Mouse (Mus musculus) ES-E14 (cell line): ENCODE data around the gene 1110008L16Rik. TPM values are rescaled to one million over a fixed set of nuclear protein-coding genes. Genes with fewer than 3 reads are reported as not detected.

Experiments used
- DNase-seq: peaks from one replicate; pipeline ENCODE4 v3.0.0-alpha.2; 2013; ENCODE audit warnings: low read depth, low spot score
- H3K27ac ChIP-seq: 2 replicates; pipeline ENCODE4 v1.5.1; 2012; ENCODE audit warnings: low read depth, mild to moderate bottlenecking, low read length, moderate library complexity, mixed read lengths; ENCODE audit not compliant: poor library complexity, insufficient read depth, severe bottlenecking
- H3K36me3 ChIP-seq: 2 replicates; pipeline ENCODE4 v1.6.1; 2012; ENCODE audit warnings: mild to moderate bottlenecking, low read length, moderate library complexity, mixed read lengths; ENCODE audit not compliant: control insufficient read depth, poor library complexity, insufficient read depth, severe bottlenecking
- H3K4me1 ChIP-seq, 2 experiments: fragments of 150-350 bp in 1 of 2; sonication (generic) in 1 of 2; 2 replicates each; pipeline ENCODE4 v1.6.1; 2012; ENCODE audit warnings: low read length in 2 of 2, mild to moderate bottlenecking in 1 of 2, mixed read lengths in 1 of 2; ENCODE audit not compliant: control insufficient read depth in 2 of 2, insufficient read depth in 2 of 2, poor library complexity in 1 of 2
- H3K4me3 ChIP-seq, 2 experiments: fragments of 150-350 bp in 1 of 2; sonication (generic) in 1 of 2; 2 replicates each; pipeline ENCODE4 v1.5.1; 2012; ENCODE audit warnings: low read length in 2 of 2, low read depth in 1 of 2, mild to moderate bottlenecking in 1 of 2, mixed read lengths in 1 of 2; ENCODE audit not compliant: insufficient read depth in 1 of 2, poor library complexity in 1 of 2, severe bottlenecking in 1 of 2
- H3K9ac ChIP-seq: 2 replicates; pipeline ENCODE4 v1.6.1; 2012; ENCODE audit warnings: low read depth, mild to moderate bottlenecking, low read length, mixed read lengths; ENCODE audit not compliant: poor library complexity, insufficient read depth, severe bottlenecking
- H3K9me3 ChIP-seq: fragments of 150-350 bp; sonication (generic); 2 replicates; pipeline ENCODE4 v1.6.1; 2012; ENCODE audit warnings: low read depth, mild to moderate bottlenecking, low read length; ENCODE audit not compliant: control insufficient read depth, insufficient read depth
- CHD2 ChIP-seq: IDR thresholded peaks from 2 replicates; pipeline ENCODE4 v1.6.1; 2014; ENCODE audit warnings: mild to moderate bottlenecking, low read depth, low read length, inconsistent platforms
- HCFC1 ChIP-seq: IDR thresholded peaks from 2 replicates; pipeline ENCODE4 v1.6.1; 2012; ENCODE audit warnings: low read length, inconsistent platforms, borderline replicate concordance; ENCODE audit not compliant: insufficient read depth
- MAFK ChIP-seq: IDR thresholded peaks from 2 replicates; pipeline ENCODE4 v1.6.1; 2014; ENCODE audit warnings: mild to moderate bottlenecking, low read depth, low read length, inconsistent platforms; ENCODE audit not compliant: insufficient read depth
- ZC3H11A ChIP-seq: IDR thresholded peaks from 2 replicates; pipeline ENCODE4 v1.6.1; 2012; ENCODE audit warnings: low read depth, mild to moderate bottlenecking, inconsistent platforms, low read length, borderline replicate concordance
- ZNF384 ChIP-seq: IDR thresholded peaks from 2 replicates; pipeline ENCODE4 v1.6.1; 2012; ENCODE audit warnings: low read depth, low read length, inconsistent platforms
- in situ Hi-C, 2 experiments: fragments of 600-800 bp; cut with MboI; formaldehyde crosslinking; loops; one replicate each; pipeline ENCODE4 v1.15.1; 2025; ENCODE audit warnings: low sequenced_read_pairs in 2 of 2, inconsistent platforms in 1 of 2; ENCODE audit not compliant: unreplicated experiment in 2 of 2
- total RNA-seq: library from RNA; depleted of rRNA; stranded (reverse); fragments of 300-350 nt; gene quantifications from 2 replicates; pipeline ENCODE4 v1.2.3, GENCODE M21; 2012

1110008L16Rik gene
- total RNA-seq, 1 experiment, result 32.5 TPM

GRCm38 (mm10) chr12:55313901-55314300 lies 14.5 kb downstream of the 1110008L16Rik start:
- Histone ChIP-seq H3K9ac (no peak overlapping the region), H3K36me3 (no peaks in the 10 kb centered on the region; the same call in 1 of the 2 replicates)

GRCm38 (mm10) chr12:55315192-55315591 lies 15.8 kb downstream of the 1110008L16Rik start:
- H3K9me3 ChIP-seq, result no peaks in the 10 kb centered on the region
- H3K4me1 ChIP-seq, result peaks cover 0 to 4% of the 10 kb centered on the region in 2 experiments; a peak in 1 of 4 replicates
- no peak overlapping the region for H3K4me3 ChIP-seq
- TF ChIP-seq ZNF384 (no peak), MAFK (no peak), HCFC1 (0 out of 2 replicates have a peak, but pooled peaks have one; percentile 34), ZC3H11A (peak; percentile 72), CHD2 (no peak)
- H3K27ac ChIP-seq, result no peak overlapping the region
- in situ Hi-C loops, result loop anchor here (5.0 to 10.0 kb wide), 2 partner anchors 182 to 190 kb away; no protein-coding TSS in a partner anchor
- peak; percentile 92 for DNase-seq
- H3K9ac ChIP-seq, result no peak overlapping the region
- no peaks in the 10 kb centered on the region for H3K36me3 ChIP-seq

More at GRCm38 (mm10) chr12:55313901-55314300, 14.5 kb downstream of the 1110008L16Rik start:
- TF ChIP-seq CHD2 (no peak), ZNF384 (no peak), ZC3H11A (no peak), HCFC1 (no peak), MAFK (no peak)
- Histone ChIP-seq H3K27ac (no peak overlapping the region), H3K9me3 (no peaks in the 10 kb centered on the region), H3K4me3 (no peak overlapping the region), H3K4me1 (peaks cover 0 to 8% of the 10 kb centered on the region in 2 experiments; a peak in 1 of 4 replicates)
- no peak for DNase-seq
- in situ Hi-C loops, result loop anchor here in 1 of 2 experiments (10.0 kb wide), 1 partner anchor 191 kb away; no protein-coding TSS in a partner anchor

GRCm38 (mm10) chr12:55321642-55322291 lies 22.4 kb downstream of the 1110008L16Rik start:
- H3K4me1 ChIP-seq, result peaks cover 2 to 7% of the 10 kb centered on the region in 2 experiments; a peak in 3 of 4 replicates
- 0 out of 2 replicates have a peak overlapping the region, but pooled peaks have one; percentile 7 for H3K9ac ChIP-seq
- no peaks in the 10 kb centered on the region for H3K9me3 ChIP-seq
- peak overlapping the region; percentile 9 to 23; a peak in 2 of 4 replicates for H3K4me3 ChIP-seq
- TF ChIP-seq MAFK (no peak), HCFC1 (no peak), ZC3H11A (no peak), ZNF384 (no peak), CHD2 (no peak)
- H3K36me3 ChIP-seq, result no peaks in the 10 kb centered on the region
- no peak overlapping the region for H3K27ac ChIP-seq
- in situ Hi-C loops, result no loop called here
- no peak for DNase-seq

- in situ Hi-C loops, result no loop called here
- Histone ChIP-seq H3K4me3 (no peak overlapping the region), H3K4me1 (peaks cover 2 to 4% of the 10 kb centered on the region in 2 experiments; a peak in 3 of 4 replicates), H3K36me3 (no peaks in the 10 kb centered on the region), H3K9ac (no peak overlapping the region), H3K27ac (no peak overlapping the region), H3K9me3 (no peaks in the 10 kb centered on the region)
- no peak for TF ChIP-seq HCFC1
- TF ChIP-seq ZC3H11A, result no peak
- TF ChIP-seq CHD2, result no peak
- no peak for TF ChIP-seq ZNF384
- TF ChIP-seq MAFK, result no peak
- DNase-seq, result no peak
Measured at GRCm38 (mm10) chr12:55325702-55326101, 26.3 kb downstream of the 1110008L16Rik start.
